Mouse (Mus musculus) liver, embryonic 11.5 days (tissue): Measurements from ENCODE around the gene Gli3. TPM values are rescaled to one million over a fixed set of nuclear protein-coding genes. Genes with fewer than 3 reads are reported as not detected.

Source experiments
- ATAC-seq: fragments of 200-750 bp; cut with Nextera tagmentation; replicated peaks from 2 replicates; pipeline ENCODE4 v1.8.0; 2017; ENCODE audit warnings: moderate number of reproducible peaks, mild to moderate bottlenecking, moderate TSS enrichment, moderate library complexity; ENCODE audit not compliant: low FRiP score
- DNase-seq: peaks from one replicate; pipeline ENCODE4 v3.0.0-alpha.2; 2017; ENCODE audit warnings: low spot score
- H3K27ac ChIP-seq: fragments of 300-500 bp; sonication (generic); 2 replicates; pipeline ENCODE4 v1.5.1; 2014; ENCODE audit warnings: mild to moderate bottlenecking, low read depth, low read length, control low read depth
- H3K27me3 ChIP-seq: fragments of 300-500 bp; sonication (generic); replicated peaks from 2 replicates; pipeline ENCODE4 v1.6.1; 2014; ENCODE audit warnings: low read length, mixed read lengths; ENCODE audit not compliant: control insufficient read depth, insufficient read depth
- H3K36me3 ChIP-seq: fragments of 300-500 bp; sonication (generic); 2 replicates; pipeline ENCODE4 v1.6.1; 2014; ENCODE audit warnings: mild to moderate bottlenecking, low read length, moderate library complexity, mixed read lengths; ENCODE audit not compliant: control insufficient read depth, insufficient read depth
- H3K4me1 ChIP-seq: fragments of 300-500 bp; sonication (generic); replicated peaks from 2 replicates; pipeline ENCODE4 v1.6.1; 2014; ENCODE audit warnings: low read length, mixed read lengths; ENCODE audit not compliant: control insufficient read depth, insufficient read depth
- H3K4me2 ChIP-seq: fragments of 300-500 bp; sonication (generic); 2 replicates; pipeline ENCODE4 v1.6.1; 2014; ENCODE audit warnings: mild to moderate bottlenecking, control low read depth, moderate library complexity
- H3K4me3 ChIP-seq: fragments of 300-500 bp; sonication (generic); 2 replicates; pipeline ENCODE4 v1.5.1; 2014; ENCODE audit warnings: low read depth, low read length, control low read depth
- H3K9ac ChIP-seq: fragments of 300-500 bp; sonication (generic); 2 replicates; pipeline ENCODE4 v1.6.1; 2014; ENCODE audit warnings: low read depth, low read length, control low read depth
- H3K9me3 ChIP-seq: fragments of 300-500 bp; sonication (generic); 2 replicates; pipeline ENCODE4 v1.6.1; 2016; ENCODE audit warnings: low read length, inconsistent platforms, mixed read lengths; ENCODE audit not compliant: control insufficient read depth
- WGBS: fragments of 180-500 bp; shearing (Covaris S2); extraction: QIAGEN DNeasy Blood & Tissue Kit; methylation state at CpG from one replicate; pipeline ENCODE4 v1.1.7; 2014; 5-methylcytosine and 5-hydroxymethylcytosine counted together
- polyA plus RNA-seq: library from polyadenylated mRNA; unstranded; fragments of >200 nt; fragmentation: Nextera tagmentation; extraction: Ambion mirVana; gene quantifications from 2 replicates; pipeline ENCODE4 v1.2.1, GENCODE M21; 2014

Gene Gli3
- polyA plus RNA-seq, 1 experiment from 2014 or later = 6.7 TPM

GRCm38 (mm10) chr13:15538389-15538788, 75.4 kb downstream of the Gli3 start:
- Histone ChIP-seq H3K4me2 (no peak overlapping the region), H3K4me3 (no peak overlapping the region), H3K27me3 (no peaks in the 10 kb centered on the region), H3K4me1 (0 out of 2 replicates have a peak, but pooled peaks cover 5% of the 10 kb centered on the region), H3K9me3 (no peaks in the 10 kb centered on the region), H3K27ac (no peak overlapping the region), H3K9ac (no peak overlapping the region), H3K36me3 (no peaks in the 10 kb centered on the region)
- DNase-seq (no peak), ATAC-seq (no peak)
- WGBS = 83% methylated on average over 2 of the region's 2 CpGs

- ATAC-seq (no peak), DNase-seq (no peak)
- WGBS = 34% methylated on average over 5 of the region's 5 CpGs
- no peak overlapping the region for H3K4me3 ChIP-seq
- H3K27me3 ChIP-seq = no peaks in the 10 kb centered on the region
- H3K27ac ChIP-seq = no peak overlapping the region
- H3K36me3 ChIP-seq = no peaks in the 10 kb centered on the region
- H3K9me3 ChIP-seq = no peaks in the 10 kb centered on the region
- no peak overlapping the region for H3K9ac ChIP-seq
- 0 out of 2 replicates have a peak, but pooled peaks cover 5% of the 10 kb centered on the region for H3K4me1 ChIP-seq
- no peak overlapping the region for H3K4me2 ChIP-seq
These were observed 79.0 kb downstream of the Gli3 start for GRCm38 (mm10) chr13:15542053-15542452.

- Histone ChIP-seq H3K4me1 (0 out of 2 replicates have a peak, but pooled peaks cover 5% of the 10 kb centered on the region), H3K9ac (no peak overlapping the region), H3K27me3 (no peaks in the 10 kb centered on the region), H3K36me3 (no peaks in the 10 kb centered on the region), H3K4me2 (no peak overlapping the region), H3K27ac (no peak overlapping the region), H3K4me3 (no peak overlapping the region), H3K9me3 (no peaks in the 10 kb centered on the region)
- DNase-seq = no peak
- WGBS = 77% methylated on average over 12 of the region's 12 CpGs
- no peak for ATAC-seq
These were observed 80.3 kb downstream of the Gli3 start for GRCm38 (mm10) chr13:15543169-15543887.

- ATAC-seq = no peak
- no peaks in the 10 kb centered on the region for H3K9me3 ChIP-seq
- WGBS = 61% methylated on average over 7 of the region's 7 CpGs
- H3K36me3 ChIP-seq = no peaks in the 10 kb centered on the region
- no peak overlapping the region for H3K27ac ChIP-seq
- no peaks in the 10 kb centered on the region for H3K27me3 ChIP-seq
- DNase-seq = no peak
- no peak overlapping the region for H3K4me3 ChIP-seq
- no peak overlapping the region for H3K4me2 ChIP-seq
- H3K4me1 ChIP-seq = 0 out of 2 replicates have a peak, but pooled peaks cover 5% of the 10 kb centered on the region
- H3K9ac ChIP-seq = no peak overlapping the region
These were observed 81.0 kb downstream of the Gli3 start for GRCm38 (mm10) chr13:15543888-15544640.

- Histone ChIP-seq H3K9me3 (no peaks in the 10 kb centered on the region), H3K4me1 (0 out of 2 replicates have a peak, but pooled peaks cover 5% of the 10 kb centered on the region), H3K4me3 (no peak overlapping the region), H3K36me3 (no peaks in the 10 kb centered on the region), H3K4me2 (no peak overlapping the region), H3K9ac (no peak overlapping the region), H3K27me3 (no peaks in the 10 kb centered on the region), H3K27ac (no peak overlapping the region)
- no peak for ATAC-seq
- WGBS = 78% methylated on average over 4 of the region's 4 CpGs
- no peak for DNase-seq
These were observed 82.4 kb downstream of the Gli3 start for GRCm38 (mm10) chr13:15545346-15545896.

GRCm38 (mm10) chr13:15546258-15546657, 83.2 kb downstream of the Gli3 start:
- Histone ChIP-seq H3K4me1 (0 out of 2 replicates have a peak, but pooled peaks cover 5% of the 10 kb centered on the region), H3K36me3 (no peaks in the 10 kb centered on the region), H3K27me3 (no peaks in the 10 kb centered on the region), H3K9me3 (no peaks in the 10 kb centered on the region), H3K4me3 (no peak overlapping the region), H3K4me2 (no peak overlapping the region), H3K9ac (no peak overlapping the region), H3K27ac (no peak overlapping the region)
- ATAC-seq (no peak), DNase-seq (no peak)
- WGBS = 77% methylated on average over 4 of the region's 4 CpGs

- H3K4me2 ChIP-seq = no peak overlapping the region
- DNase-seq (no peak), ATAC-seq (no peak)
- no peaks in the 10 kb centered on the region for H3K27me3 ChIP-seq
- no peaks in the 10 kb centered on the region for H3K36me3 ChIP-seq
- H3K4me3 ChIP-seq = no peak overlapping the region
- no peaks in the 10 kb centered on the region for H3K4me1 ChIP-seq
- H3K27ac ChIP-seq = no peak overlapping the region
- 61% methylated on average over 6 of the region's 6 CpGs for WGBS
- H3K9me3 ChIP-seq = no peaks in the 10 kb centered on the region
- H3K9ac ChIP-seq = no peak overlapping the region
These were observed 86.4 kb downstream of the Gli3 start for GRCm38 (mm10) chr13:15549466-15549865.

- no peak for DNase-seq
- no peak for ATAC-seq
- Histone ChIP-seq H3K27ac (no peak overlapping the region), H3K4me1 (no peaks in the 10 kb centered on the region), H3K4me3 (no peak overlapping the region), H3K9ac (no peak overlapping the region), H3K4me2 (no peak overlapping the region), H3K36me3 (no peaks in the 10 kb centered on the region), H3K9me3 (no peaks in the 10 kb centered on the region), H3K27me3 (no peaks in the 10 kb centered on the region)
- WGBS = 83% methylated on average over 8 of the region's 8 CpGs
These were observed 87.1 kb downstream of the Gli3 start for GRCm38 (mm10) chr13:15550027-15550602.
